Mouse (Mus musculus): ENCODE results near the gene Ppil6.

Gene Ppil6

GRCm38 (mm10) chr10:41477278-41478181 is 12.7 kb upstream of the Ppil6 start:
- in situ Hi-C loops (cut with MboI, MseI), result loop anchor here (5.0 to 10.0 kb wide), 2 partner anchors 175 to 2003 kb away; partner anchors contain the start of genes Ak9 and Fig4

GRCm38 (mm10) chr10:41479961-41480360 is 10.3 kb upstream of the Ppil6 start:
- in situ Hi-C loops (cut with MboI, MseI), result loop anchor here (5.0 to 10.0 kb wide), 2 partner anchors 178 to 2005 kb away; partner anchors contain the start of genes Ak9 and Fig4

GRCm38 (mm10) chr10:41480938-41481880 is 9.0 kb upstream of the Ppil6 start:
- in situ Hi-C loops (cut with MboI, MseI), result no loop called here

- in situ Hi-C loops (cut with MboI, MseI), result no loop called here
Observed at GRCm38 (mm10) chr10:41482446-41482845, 7.8 kb upstream of the Ppil6 start.

GRCm38 (mm10) chr10:41485778-41486177 is 4.5 kb upstream of the Ppil6 start:
- in situ Hi-C loops (cut with MboI, MseI), result loop anchor here (5.0 kb wide), 1 partner anchor 33 kb away; the partner anchor contains the start of gene Zbtb24

- in situ Hi-C loops (cut with MboI, MseI), result loop anchor here (5.0 kb wide), 1 partner anchor 34 kb away; the partner anchor contains the start of gene Zbtb24
Observed at GRCm38 (mm10) chr10:41486506-41487170, 3.6 kb upstream of the Ppil6 start.

- in situ Hi-C loops (cut with MboI, MseI), result loop anchor here (5.0 kb wide), 1 partner anchor 37 kb away; the partner anchor contains the start of gene Zbtb24
Observed at GRCm38 (mm10) chr10:41488877-41489276, 1.4 kb upstream of the Ppil6 start.

GRCm38 (mm10) chr10:41489294-41489693 is 945 bp upstream of the Ppil6 start:
- in situ Hi-C loops (cut with MboI, MseI), result loop anchor here (5.0 kb wide), 1 partner anchor 37 kb away; the partner anchor contains the start of gene Zbtb24

GRCm38 (mm10) chr10:41490518-41490873 is 257 bp downstream of the Ppil6 start:
- in situ Hi-C loops (cut with MboI, MseI), result no loop called here

- in situ Hi-C loops (cut with MboI, MseI), result no loop called here
Observed at GRCm38 (mm10) chr10:41491111-41491510, 872 bp downstream of the Ppil6 start.

GRCm38 (mm10) chr10:41500941-41501340 is 10.7 kb downstream of the Ppil6 start:
- in situ Hi-C loops (cut with MboI, MseI), result no loop called here

GRCm38 (mm10) chr10:41504996-41505395 is 14.8 kb downstream of the Ppil6 start:
- in situ Hi-C loops (cut with MboI, MseI), result loop anchor here (5.0 kb wide), 2 partner anchors 73 to 187 kb away; no protein-coding TSS in a partner anchor

- in situ Hi-C loops (cut with MboI, MseI), result loop anchor here (5.0 kb wide), 2 partner anchors 73 to 187 kb away; no protein-coding TSS in a partner anchor
Observed at GRCm38 (mm10) chr10:41505446-41505845, 15.2 kb downstream of the Ppil6 start.

GRCm38 (mm10) chr10:41509160-41509559 is 18.9 kb downstream of the Ppil6 start:
- in situ Hi-C loops (cut with MboI, MseI), result loop anchor here (5.0 kb wide), 2 partner anchors 77 to 183 kb away; no protein-coding TSS in a partner anchor

- in situ Hi-C loops (cut with MboI, MseI), result no loop called here
Observed at GRCm38 (mm10) chr10:41514301-41514700, 24.1 kb downstream of the Ppil6 start.

- in situ Hi-C loops (cut with MboI, MseI), result no loop called here
Observed at GRCm38 (mm10) chr10:41514921-41515320, 24.7 kb downstream of the Ppil6 start.

GRCm38 (mm10) chr10:41518508-41518980 is 28.3 kb downstream of the Ppil6 start:
- in situ Hi-C loops (cut with MboI, MseI), result no loop called here

- in situ Hi-C loops (cut with MboI, MseI), result no loop called here
Observed at GRCm38 (mm10) chr10:41518981-41519618, 28.9 kb downstream of the Ppil6 start, which contains the start of gene Cd164. Cd164 (plus strand) TSS chr10:41519414.

- in situ Hi-C loops (cut with MboI, MseI), result loop anchor here (5.0 kb wide), 1 partner anchor 747 kb away; no protein-coding TSS in a partner anchor
Observed at GRCm38 (mm10) chr10:41519640-41520409, 29.6 kb downstream of the Ppil6 start.
